Mouse (Mus musculus) liver, adult (tissue): ENCODE measurements around the gene Gm47791.

Experiments
- GATA4 ChIP-seq: IDR thresholded peaks from 2 replicates; pipeline ENCODE4 v1.6.1; 2014; ENCODE audit warnings: mild to moderate bottlenecking, low read length; ENCODE audit not compliant: insufficient replicate concordance

Gm47791 gene

GRCm38 (mm10) chr1:82795702-82796443 is 24.8 kb upstream of the Gm47791 start:
- no peak for TF ChIP-seq GATA4

- no peak for TF ChIP-seq GATA4
Observed at GRCm38 (mm10) chr1:82795211-82795610, 24.2 kb upstream of the Gm47791 start.

- TF ChIP-seq GATA4 = no peak
Observed at GRCm38 (mm10) chr1:82793986-82794385, 22.9 kb upstream of the Gm47791 start.

DNA sequence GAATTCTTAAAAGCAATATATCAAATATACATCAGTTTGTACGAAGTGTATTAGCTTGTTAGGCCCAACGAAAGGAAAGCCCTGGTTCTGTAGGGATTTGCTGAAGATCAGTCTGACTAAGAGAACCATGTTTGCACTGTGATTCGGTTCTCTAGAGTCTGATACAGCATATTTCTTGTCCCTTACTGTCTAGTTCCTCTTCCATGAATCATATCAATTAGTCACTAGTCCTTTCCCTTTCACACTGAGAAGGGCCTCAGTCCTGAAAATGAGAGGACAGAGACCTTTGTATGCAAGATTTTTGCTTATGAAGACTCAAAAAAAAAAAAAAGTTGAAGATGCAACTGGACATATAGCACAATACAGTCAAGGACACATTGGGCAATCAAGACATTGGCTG is 22.1 kb upstream of the Gm47791 start:
- no peak for TF ChIP-seq GATA4

DNA sequence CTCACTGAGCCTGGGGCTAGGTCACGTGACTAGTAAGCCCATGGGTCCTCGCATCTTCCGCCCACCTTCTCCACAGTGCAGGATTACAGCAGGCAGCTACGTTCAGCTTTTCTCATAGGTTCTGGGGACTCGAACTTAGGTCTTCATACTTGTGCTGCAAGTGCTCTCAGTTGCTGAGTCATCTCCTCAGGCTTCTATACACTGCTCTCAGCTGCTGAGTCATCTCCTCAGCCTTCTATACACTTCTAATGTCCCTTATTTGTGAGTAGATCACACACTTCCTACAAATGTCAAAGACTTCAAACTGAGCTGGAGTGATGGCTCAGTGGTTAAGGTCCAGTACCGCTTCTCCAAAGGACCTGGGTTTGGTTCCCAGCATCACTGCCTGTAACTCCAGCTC is 21.2 kb upstream of the Gm47791 start:
- no peak for TF ChIP-seq GATA4

- TF ChIP-seq GATA4 = no peak
Observed at GRCm38 (mm10) chr1:82791105-82791504, 20.1 kb upstream of the Gm47791 start.

DNA sequence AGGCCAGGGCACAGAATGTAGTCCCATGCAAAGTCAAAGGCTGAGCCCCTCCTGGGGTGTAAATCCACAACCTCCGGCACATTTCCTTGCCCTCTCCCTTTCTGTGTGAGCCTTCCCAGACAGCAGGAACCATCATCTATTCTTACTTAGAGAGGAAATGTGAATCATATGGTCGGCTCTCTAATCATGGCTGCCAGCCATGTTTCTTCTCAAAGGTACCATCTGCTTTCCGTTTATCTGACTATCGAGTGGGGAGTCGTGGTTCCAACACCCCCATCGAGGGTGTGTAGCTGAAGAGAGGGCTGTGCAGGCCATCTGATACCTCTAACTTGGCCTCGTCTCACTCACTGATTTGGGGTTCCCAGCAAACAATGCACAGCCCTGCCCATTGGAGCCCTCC is 17.0 kb upstream of the Gm47791 start:
- TF ChIP-seq GATA4 = no peak

DNA sequence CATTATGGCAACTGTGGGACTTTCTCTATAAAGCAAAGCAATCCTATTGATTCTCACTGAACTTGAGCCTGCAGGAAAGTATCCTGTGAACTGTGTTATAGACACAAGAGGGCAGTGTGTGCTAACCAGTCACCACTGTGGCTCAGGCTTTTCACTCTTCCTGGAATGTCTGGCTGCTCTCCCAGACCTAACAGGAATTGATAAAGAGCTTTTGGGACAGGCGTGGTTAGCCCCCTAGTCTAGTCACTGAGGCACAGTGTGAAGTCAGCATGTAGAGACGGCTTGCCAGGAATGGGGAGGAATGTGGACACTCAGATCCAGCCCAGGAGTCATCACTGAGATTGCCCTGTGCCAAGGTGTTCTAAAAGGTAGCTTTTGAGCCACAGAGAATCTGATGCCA is 16.4 kb upstream of the Gm47791 start:
- peak; percentile 68; the same call in 1 of the 2 replicates for TF ChIP-seq GATA4

- no peak for TF ChIP-seq GATA4
Observed at GRCm38 (mm10) chr1:82785546-82785945, 14.5 kb upstream of the Gm47791 start.

DNA sequence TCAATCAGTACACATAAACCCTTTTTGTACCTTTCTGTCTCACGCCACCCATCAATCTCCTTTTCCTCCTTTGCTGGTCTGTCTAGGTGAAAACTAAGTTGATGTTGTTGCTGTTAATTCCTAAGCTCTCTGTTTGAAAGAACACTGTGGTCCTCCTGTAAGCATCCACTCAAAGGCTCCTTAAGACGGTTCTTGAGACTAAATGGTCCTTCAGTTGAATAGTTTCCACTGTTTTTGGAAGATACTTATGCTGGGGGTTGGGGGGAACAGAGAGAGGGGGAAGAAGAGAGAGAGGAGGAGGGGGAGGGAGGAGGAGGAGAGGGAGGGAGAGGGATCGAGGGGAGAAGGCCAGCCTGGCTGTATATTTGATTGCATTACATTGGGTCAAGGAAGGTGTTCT is 12.5 kb upstream of the Gm47791 start:
- TF ChIP-seq GATA4 = no peak

GRCm38 (mm10) chr1:82779388-82779966 is 8.4 kb upstream of the Gm47791 start:
- no peak for TF ChIP-seq GATA4

GRCm38 (mm10) chr1:82775293-82775692 is 4.2 kb upstream of the Gm47791 start:
- no peak for TF ChIP-seq GATA4

DNA sequence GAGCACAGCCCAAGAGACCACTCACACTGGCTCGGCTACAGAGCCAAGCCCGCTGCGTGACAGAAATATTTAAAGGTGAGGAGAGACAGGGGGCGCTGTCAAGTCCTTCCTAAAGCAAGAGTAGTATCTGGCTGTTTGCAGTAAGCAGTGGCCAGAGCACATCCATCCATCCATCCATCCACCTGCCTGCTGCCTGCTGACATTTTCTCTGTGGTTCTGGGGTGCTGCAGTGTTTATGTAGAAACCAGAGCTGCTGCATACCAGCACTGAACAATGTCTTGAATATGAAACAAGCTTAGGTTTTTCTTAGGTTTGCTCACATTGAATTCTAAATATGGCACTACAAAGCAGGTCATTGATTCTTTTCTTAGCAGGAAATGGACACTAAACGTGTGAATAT is 2.2 kb upstream of the Gm47791 start:
- no peak for TF ChIP-seq GATA4

DNA sequence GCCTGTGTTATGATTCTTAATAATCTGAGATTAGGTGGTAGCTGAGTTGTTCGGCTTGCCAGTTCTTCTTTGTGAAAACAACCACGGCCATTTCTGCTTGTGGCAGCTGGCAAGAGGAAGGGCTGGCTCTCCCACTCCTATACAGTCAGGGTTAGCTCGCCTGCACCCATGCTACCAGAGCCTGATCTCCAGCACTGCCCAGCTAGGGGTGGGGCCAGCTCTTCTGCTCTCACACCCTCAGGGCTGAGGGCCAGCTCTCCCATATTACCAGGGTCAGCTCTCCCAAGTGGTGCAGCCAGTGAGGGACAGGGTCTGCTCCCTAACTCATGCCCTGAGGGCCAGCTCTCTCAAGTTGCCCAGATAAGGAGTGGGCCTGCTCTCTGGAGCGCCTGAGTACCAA is 1.4 kb upstream of the Gm47791 start:
- no peak for TF ChIP-seq GATA4

DNA sequence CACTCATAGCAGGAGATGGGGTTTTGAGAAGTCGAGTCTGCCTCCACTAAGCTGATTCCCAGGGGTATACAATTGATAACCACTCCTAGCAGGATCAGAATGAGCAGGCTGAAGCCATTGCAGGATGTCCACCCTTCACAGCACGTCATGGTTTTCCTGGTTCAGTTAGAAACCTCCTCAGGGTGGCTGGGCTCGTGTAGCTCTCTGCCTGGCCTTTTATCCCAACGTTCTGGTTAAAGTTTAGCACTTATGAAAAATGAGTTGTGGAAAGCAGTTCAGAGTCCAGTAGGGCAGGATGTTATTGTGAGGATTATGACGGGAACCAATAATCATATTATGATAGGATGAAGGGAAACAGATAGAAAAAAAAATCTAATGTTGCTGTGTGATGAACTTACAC is 2.8 kb downstream of the Gm47791 start, which contains the start of gene Tm4sf20:
Tm4sf20 (minus strand) TSS at position 193 of the 400 bp plus-strand sequence.
- no peak for TF ChIP-seq GATA4

DNA sequence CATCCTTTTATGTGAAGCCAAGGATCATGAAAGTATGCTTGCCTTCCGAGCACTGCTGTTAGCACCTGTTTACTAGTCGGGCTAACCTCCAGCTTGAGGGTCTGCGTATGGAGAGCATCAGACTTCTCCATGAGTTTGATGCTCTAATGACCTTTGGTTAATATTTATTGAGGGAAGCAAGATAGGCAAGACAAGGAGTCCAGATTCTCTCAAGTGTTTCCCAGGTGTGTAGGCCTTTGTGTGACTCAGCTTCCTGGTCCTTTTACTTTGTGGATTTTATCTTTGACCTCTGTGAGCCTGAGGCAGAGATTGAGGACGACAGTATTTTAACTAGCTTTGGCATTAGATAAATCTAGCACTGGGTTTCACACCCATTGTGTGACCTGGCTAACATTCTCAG is 4.4 kb downstream of the Gm47791 start:
- TF ChIP-seq GATA4 = no peak

- no peak for TF ChIP-seq GATA4
Observed at GRCm38 (mm10) chr1:82766227-82766626, 4.8 kb downstream of the Gm47791 start.
